Mouse (Mus musculus) intestine, postnatal 0 days (tissue): ENCODE results near the gene Zfp612. TPM values are rescaled to one million over a fixed set of nuclear protein-coding genes. Genes with fewer than 3 reads are reported as not detected.
"Not testable (repeated sequence)": the region's sequence is repeated elsewhere in the genome, so short reads cannot be mapped to it uniquely, and the experiment has no call there.

Source experiments
- ATAC-seq: fragments of 200-750 bp; cut with Nextera tagmentation; 2 replicates; pipeline ENCODE4 v1.8.0; 2017; ENCODE audit warnings: mild to moderate bottlenecking, moderate TSS enrichment, moderate library complexity
- H3K27ac ChIP-seq: fragments of 300-500 bp; sonication (generic); 2 replicates; pipeline ENCODE4 v1.5.1; 2014; ENCODE audit warnings: mild to moderate bottlenecking, low read depth, low read length, moderate library complexity
- H3K27me3 ChIP-seq: fragments of 300-500 bp; sonication (generic); replicated peaks from 2 replicates; pipeline ENCODE4 v1.6.1; 2014; ENCODE audit warnings: low read length, mixed read lengths; ENCODE audit not compliant: control insufficient read depth, insufficient read depth
- H3K36me3 ChIP-seq: fragments of 300-500 bp; sonication (generic); 2 replicates; pipeline ENCODE4 v1.6.1; 2014; ENCODE audit warnings: mild to moderate bottlenecking, moderate library complexity; ENCODE audit not compliant: control insufficient read depth, insufficient read depth
- H3K4me1 ChIP-seq: fragments of 300-500 bp; sonication (generic); replicated peaks from 2 replicates; pipeline ENCODE4 v1.6.1; 2014; ENCODE audit warnings: antibody characterized with exemption, low read length, mixed read lengths; ENCODE audit not compliant: control insufficient read depth, insufficient read depth
- H3K4me2 ChIP-seq: fragments of 300-500 bp; sonication (generic); replicated peaks from 2 replicates; pipeline ENCODE4 v1.6.1; 2014; ENCODE audit warnings: low read depth, mild to moderate bottlenecking, moderate library complexity
- H3K4me3 ChIP-seq: fragments of 300-500 bp; sonication (generic); 2 replicates; pipeline ENCODE4 v1.5.1; 2014; ENCODE audit warnings: low read depth, low read length
- H3K9ac ChIP-seq: fragments of 300-500 bp; sonication (generic); 2 replicates; pipeline ENCODE4 v1.6.1; 2014; ENCODE audit warnings: mild to moderate bottlenecking, low read depth, low read length
- H3K9me3 ChIP-seq: fragments of 300-500 bp; sonication (generic); 2 replicates; pipeline ENCODE4 v1.6.1; 2016; ENCODE audit warnings: mixed run types; ENCODE audit not compliant: control insufficient read depth
- CTCF ChIP-seq: sonication (generic); IDR thresholded peaks from 2 replicates; pipeline ENCODE4 v1.5.1; 2016; ENCODE audit warnings: low read depth, mild to moderate bottlenecking, control low read depth, antibody characterized with exemption, moderate library complexity
- WGBS: fragments of 180-500 bp; shearing (Covaris S2); extraction: QIAGEN DNeasy Blood & Tissue Kit; methylation state at CpG from one replicate; pipeline ENCODE4 v1.1.7; 2014; 5-methylcytosine and 5-hydroxymethylcytosine counted together
- polyA plus RNA-seq: library from polyadenylated mRNA; unstranded; fragments of >200 nt; fragmentation: Nextera tagmentation; extraction: Ambion mirVana; gene quantifications from 2 replicates; pipeline ENCODE4 v1.2.1, GENCODE M21; 2015

Zfp612 gene
- 2.4 and 2.6 TPM in 2 replicates for polyA plus RNA-seq

- peak within 1 kb of the TSS; percentile 43 for H3K4me3 ChIP-seq
- H3K27ac ChIP-seq, result no peak within 1 kb of the TSS
- no peaks in the 10 kb centered on the region for H3K9me3 ChIP-seq
- WGBS, result 6% methylated on average over 53 of the region's 54 CpGs
- H3K4me2 ChIP-seq, result peak within 1 kb of the TSS; percentile 84
- no peaks in the 10 kb centered on the region for H3K4me1 ChIP-seq
- peak; percentile 92 for ATAC-seq
- H3K9ac ChIP-seq, result peak within 1 kb of the TSS; percentile 46; the same call in 1 of the 2 replicates
- no peaks in the 10 kb centered on the region for H3K27me3 ChIP-seq
- no peak for TF ChIP-seq CTCF
- H3K36me3 ChIP-seq, result peaks cover 13% of the 10 kb centered on the region
Measured at GRCm38 (mm10) chr8:110079282-110080221, at the start of gene Zfp612. Gene Zfp612 (plus strand): TSS chr8:110079746.

GRCm38 (mm10) chr8:110033771-110034170 is 45.8 kb upstream of the Zfp612 start:
- H3K4me1 ChIP-seq, H3K4me2 ChIP-seq, H3K27ac ChIP-seq, H3K9me3 ChIP-seq, H3K27me3 ChIP-seq, H3K36me3 ChIP-seq, ATAC-seq, H3K9ac ChIP-seq, H3K4me3 ChIP-seq: not testable (repeated sequence)
- WGBS, result 49% methylated on average over 8 of the region's 8 CpGs

DNA sequence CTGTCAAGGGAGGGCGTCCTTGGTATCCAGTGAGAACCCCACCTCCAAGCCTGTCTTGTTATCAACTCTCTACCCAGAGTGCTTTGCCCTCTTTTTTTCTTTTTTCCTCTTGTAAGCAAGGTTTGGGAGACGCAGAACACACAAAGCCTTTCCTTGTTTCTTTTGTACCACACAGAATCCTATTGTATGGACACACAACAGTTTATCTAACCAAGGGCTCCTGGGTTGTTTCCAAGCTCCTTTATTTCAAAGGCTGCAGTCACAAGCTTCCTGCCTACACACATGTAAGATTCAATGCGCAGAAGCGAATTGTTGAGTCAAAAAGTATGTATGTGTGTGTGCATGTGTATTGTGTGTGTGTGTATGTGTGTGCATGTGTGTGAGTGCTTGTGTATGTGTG is 45.2 kb upstream of the Zfp612 start:
- no peak for TF ChIP-seq CTCF
- Histone ChIP-seq H3K36me3 (no peaks in the 10 kb centered on the region), H3K27ac (no peak overlapping the region), H3K27me3 (no peaks in the 10 kb centered on the region), H3K4me1 (no peaks in the 10 kb centered on the region), H3K4me3 (no peak overlapping the region), H3K9me3 (no peaks in the 10 kb centered on the region), H3K9ac (no peak overlapping the region), H3K4me2 (no peak overlapping the region)
- WGBS, result 69% methylated on average over 4 of the region's 4 CpGs
- ATAC-seq, result no peak

GRCm38 (mm10) chr8:110036156-110036555 is 43.4 kb upstream of the Zfp612 start:
- no peak overlapping the region for H3K4me2 ChIP-seq
- H3K4me3 ChIP-seq, result no peak overlapping the region
- no peak for TF ChIP-seq CTCF
- ATAC-seq, result no peak
- H3K27me3 ChIP-seq, result no peaks in the 10 kb centered on the region
- H3K27ac ChIP-seq, result no peak overlapping the region
- WGBS, result 77% methylated on average over 2 of the region's 2 CpGs
- H3K4me1 ChIP-seq, result peaks cover 3% of the 10 kb centered on the region; the same call in 1 of the 2 replicates
- no peaks in the 10 kb centered on the region for H3K9me3 ChIP-seq
- H3K36me3 ChIP-seq, result no peaks in the 10 kb centered on the region
- H3K9ac ChIP-seq, result no peak overlapping the region

- Histone ChIP-seq H3K27ac (0 out of 2 replicates have a peak overlapping the region, but pooled peaks have one; percentile 15), H3K4me3 (no peak overlapping the region), H3K9me3 (peaks cover 3% of the 10 kb centered on the region; the same call in 1 of the 2 replicates), H3K4me1 (peaks cover 3% of the 10 kb centered on the region; the same call in 1 of the 2 replicates), H3K36me3 (no peaks in the 10 kb centered on the region), H3K4me2 (no peak overlapping the region; the same call in 1 of the 2 replicates), H3K9ac (no peak overlapping the region), H3K27me3 (no peaks in the 10 kb centered on the region)
- peak; percentile 49 for ATAC-seq
- no peak for TF ChIP-seq CTCF
- 27% methylated on average over 7 of the region's 7 CpGs for WGBS
Measured at GRCm38 (mm10) chr8:110039216-110039615, 40.3 kb upstream of the Zfp612 start.

DNA sequence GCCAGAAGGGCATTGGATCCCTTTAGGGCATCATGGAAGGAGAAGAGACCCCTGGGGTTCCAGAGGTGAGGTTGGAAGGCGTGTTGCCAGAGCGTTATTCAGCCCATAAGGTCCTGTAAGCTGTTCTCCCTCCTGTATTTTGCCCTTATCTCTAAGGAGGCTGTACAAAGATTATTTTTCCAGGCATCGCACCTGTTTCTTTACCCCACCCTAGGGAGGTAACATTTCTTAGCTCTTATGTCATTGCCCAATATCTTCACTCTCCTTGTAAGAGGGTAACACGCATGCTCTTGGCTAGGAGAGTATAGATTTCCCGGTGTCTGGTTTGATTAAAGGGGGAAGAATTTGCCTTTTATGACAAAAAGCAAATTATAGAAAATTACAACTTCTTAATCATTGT is 39.9 kb upstream of the Zfp612 start, which contains the start of gene Chst4:
Chst4 (minus strand) TSS at position 82 of the 400 bp plus-strand sequence.
- no peak for TF ChIP-seq CTCF

More for the DNA sequence above, 39.9 kb upstream of the Zfp612 start, which contains the start of gene Chst4:
- 36% methylated on average over 5 of the region's 5 CpGs for WGBS
- H3K27ac ChIP-seq, result 0 out of 2 replicates have a peak within 1 kb of the TSS, but pooled peaks have one; percentile 15
- H3K27me3 ChIP-seq, result no peaks in the 10 kb centered on the region
- no peak within 1 kb of the TSS for H3K9ac ChIP-seq
- no peak within 1 kb of the TSS; the same call in 1 of the 2 replicates for H3K4me2 ChIP-seq
- peaks cover 3% of the 10 kb centered on the region; the same call in 1 of the 2 replicates for H3K9me3 ChIP-seq
- no peaks in the 10 kb centered on the region for H3K36me3 ChIP-seq
- peaks cover 3% of the 10 kb centered on the region; the same call in 1 of the 2 replicates for H3K4me1 ChIP-seq
- no peak within 1 kb of the TSS for H3K4me3 ChIP-seq
- peak; percentile 83 for ATAC-seq
